Mouse (Mus musculus): ENCODE data around the gene Elp5.

DNA sequence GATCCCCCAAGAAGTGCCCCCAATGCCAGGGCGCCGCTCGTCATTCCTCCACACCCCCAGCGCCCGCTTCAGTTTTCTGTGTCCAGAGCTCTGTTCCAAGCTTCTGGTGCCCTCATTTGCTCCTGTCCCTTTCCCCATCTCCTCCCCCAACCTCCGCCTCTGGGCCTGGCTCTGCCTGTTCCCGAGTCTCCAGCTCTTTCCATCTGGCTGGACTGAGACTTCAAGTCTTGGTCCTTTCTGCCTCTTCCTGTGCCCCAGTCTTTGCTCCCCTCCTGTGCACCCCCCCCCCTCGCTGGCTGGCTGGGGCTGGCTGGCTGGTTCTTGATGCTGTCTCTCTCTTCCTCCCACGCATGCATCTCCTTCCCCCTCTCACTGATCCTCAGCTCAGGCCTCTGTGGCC, 45.1 kb upstream of the Elp5 start:
- no peak for TF ChIP-seq CTCF (IDR thresholded peaks at IDR 0.05)
- TF ChIP-seq POLR2A (IDR thresholded peaks at IDR 0.05; ENCODE audit: insufficient read depth, low read depth, low read length): no peak
